Mouse (Mus musculus) thymus, postnatal 10 days (tissue): ENCODE data around the gene Prpf19.
A peak's percentile ranks its signal among the peaks of the same experiment; 100 is the strongest.

ENCODE experiments used
- DNase-seq, 2 experiments: peaks; one replicate each; pipeline ENCODE4 v3.0.0; 2021; ENCODE audit warnings: low spot score in 2 of 2

The Prpf19 gene

DNA sequence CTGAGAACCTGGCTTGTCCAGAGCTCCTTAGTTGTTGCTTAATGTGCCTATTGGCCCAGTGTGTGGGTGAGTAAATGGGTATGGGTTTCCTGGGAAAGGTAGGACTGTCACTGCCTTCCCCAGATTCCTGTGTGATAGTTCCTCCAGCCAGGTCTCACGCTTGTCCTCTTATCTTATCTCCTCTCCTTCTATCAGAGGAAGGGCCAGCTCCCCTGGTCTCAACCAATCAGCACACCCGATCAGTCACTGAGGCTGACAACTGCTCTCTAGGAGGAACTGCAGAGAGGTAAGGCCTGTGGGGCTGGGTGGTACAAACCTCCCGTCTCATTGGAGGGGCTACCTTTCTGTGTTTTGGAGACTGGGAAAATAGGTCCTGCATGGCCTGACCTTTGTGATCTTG lies 43.7 kb downstream of the Prpf19 start:
- DNase-seq, result no peak

DNA sequence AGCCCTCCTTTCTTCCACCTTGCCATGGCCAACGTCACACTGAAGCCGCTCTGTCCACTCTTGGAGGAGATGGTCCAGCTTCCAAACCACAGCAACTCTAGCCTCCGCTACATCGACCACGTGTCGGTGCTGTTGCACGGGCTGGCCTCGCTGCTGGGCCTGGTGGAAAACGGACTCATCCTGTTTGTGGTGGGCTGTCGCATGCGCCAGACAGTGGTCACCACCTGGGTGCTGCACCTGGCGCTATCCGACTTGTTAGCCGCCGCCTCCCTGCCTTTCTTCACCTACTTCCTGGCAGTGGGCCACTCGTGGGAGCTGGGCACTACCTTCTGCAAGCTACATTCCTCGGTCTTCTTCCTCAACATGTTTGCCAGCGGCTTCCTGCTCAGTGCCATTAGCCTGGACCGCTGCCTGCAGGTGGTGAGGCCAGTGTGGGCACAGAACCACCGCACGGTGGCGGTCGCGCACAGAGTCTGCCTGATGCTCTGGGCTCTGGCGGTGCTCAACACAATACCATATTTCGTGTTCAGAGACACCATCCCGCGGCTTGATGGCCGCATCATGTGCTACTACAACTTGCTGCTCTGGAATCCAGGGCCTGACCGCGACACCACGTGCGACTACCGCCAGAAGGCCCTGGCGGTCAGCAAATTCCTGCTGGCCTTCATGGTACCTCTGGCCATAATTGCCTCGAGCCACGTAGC lies 45.2 kb downstream of the Prpf19 start:
- DNase-seq, result peak; percentile 34 to 66

DNA sequence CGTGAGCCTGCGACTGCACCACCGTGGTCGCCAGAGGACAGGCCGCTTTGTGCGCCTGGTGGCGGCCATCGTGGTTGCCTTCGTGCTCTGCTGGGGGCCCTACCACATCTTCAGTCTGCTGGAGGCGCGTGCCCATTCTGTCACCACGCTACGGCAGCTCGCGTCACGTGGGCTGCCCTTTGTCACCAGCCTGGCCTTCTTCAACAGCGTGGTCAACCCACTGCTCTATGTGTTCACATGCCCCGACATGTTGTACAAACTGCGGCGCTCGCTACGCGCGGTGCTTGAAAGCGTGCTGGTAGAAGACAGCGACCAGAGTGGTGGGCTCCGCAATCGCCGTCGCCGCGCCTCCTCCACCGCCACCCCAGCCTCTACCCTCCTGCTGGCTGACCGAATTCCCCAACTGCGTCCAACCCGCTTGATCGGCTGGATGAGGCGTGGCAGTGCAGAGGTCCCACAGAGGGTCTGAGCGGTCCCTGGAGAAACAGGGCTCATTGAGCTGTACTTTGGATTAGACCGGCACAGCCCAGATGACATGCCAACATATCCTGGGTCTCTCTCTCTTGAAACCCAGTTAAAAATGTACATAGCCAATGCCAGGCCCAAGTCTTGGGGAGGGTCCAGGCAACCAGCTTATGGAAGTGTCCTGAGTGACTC lies 45.9 kb downstream of the Prpf19 start:
- no peak for DNase-seq

DNA sequence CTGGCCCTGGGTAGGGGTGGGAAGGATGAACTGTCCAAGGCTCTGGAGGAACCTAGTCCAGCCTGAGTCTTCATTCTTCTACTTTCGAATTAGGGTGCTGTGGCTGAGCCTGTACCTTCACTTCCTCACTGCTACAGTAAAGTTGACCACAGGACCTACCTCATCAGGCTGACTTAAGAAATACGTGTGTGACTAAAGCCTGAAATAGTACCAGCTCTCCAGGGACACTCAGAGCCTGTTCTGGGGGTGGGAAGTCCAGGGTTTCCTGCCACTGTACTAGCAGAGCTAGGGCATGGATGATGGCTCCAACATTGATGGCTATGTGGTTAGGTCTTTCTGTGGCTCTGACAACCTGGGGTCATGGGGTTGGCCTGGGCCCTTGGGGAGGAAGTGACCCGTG lies 48.9 kb downstream of the Prpf19 start:
- DNase-seq, result no peak

DNA sequence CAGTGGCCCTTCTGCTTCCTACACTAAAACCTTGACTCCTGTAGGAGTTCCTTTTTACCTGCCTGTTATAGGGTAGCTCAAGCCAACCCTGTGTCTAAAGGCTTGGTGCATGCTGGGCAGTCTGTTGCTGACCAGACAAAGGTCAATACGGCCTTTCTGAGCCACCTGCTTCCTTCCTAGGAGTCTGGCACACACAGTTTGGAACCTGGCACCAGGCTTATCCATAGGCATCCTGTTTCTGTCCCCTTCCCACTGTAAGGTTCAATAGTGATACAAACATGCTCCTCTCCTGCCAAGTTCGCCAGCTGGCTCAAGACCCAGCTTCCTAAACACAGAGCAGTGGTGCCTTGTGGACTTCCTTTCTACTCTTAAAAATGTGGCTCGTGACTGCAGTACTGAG lies 51.5 kb downstream of the Prpf19 start:
- no peak for DNase-seq

DNA sequence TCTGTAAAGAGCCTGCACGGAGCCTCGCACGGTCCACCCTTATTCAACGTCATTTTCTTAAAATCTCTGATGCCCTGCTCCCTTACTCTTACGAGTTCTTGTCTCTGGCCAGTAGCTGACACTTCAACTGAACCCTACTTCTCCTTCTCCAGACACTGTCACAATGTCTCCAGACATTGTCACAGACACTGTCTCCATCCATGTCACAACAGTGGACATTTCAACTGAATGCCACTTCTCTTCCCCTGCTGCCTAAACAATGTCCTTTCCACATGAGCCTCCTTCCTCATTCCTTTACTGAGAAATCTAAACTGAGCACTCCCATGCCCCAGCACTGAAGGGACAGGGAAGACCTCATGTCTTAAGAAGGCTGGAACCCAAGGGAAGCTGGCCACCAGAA lies 52.2 kb downstream of the Prpf19 start:
- DNase-seq, result no peak

DNA sequence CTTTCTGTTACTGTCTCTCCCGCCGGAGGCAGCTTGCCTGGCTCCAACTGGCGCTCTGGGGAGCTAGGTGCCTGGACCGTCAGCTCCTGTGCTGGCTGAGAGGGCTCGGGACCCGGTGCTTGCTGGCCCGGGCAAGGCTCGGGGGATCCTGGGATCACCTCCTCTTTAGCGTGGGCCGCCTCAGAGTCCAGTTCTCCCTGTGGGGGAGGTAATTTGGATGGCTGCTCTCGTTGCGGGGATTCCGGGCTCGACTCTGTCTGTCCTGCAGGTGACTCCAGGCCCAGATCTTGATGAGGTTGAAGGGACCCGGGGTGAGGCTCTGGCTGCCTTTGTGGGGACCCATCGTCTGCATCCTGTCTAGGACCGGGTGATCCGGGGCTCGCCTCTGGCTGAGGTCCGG lies 53.4 kb downstream of the Prpf19 start:
- peak; percentile 9 to 16 for DNase-seq

DNA sequence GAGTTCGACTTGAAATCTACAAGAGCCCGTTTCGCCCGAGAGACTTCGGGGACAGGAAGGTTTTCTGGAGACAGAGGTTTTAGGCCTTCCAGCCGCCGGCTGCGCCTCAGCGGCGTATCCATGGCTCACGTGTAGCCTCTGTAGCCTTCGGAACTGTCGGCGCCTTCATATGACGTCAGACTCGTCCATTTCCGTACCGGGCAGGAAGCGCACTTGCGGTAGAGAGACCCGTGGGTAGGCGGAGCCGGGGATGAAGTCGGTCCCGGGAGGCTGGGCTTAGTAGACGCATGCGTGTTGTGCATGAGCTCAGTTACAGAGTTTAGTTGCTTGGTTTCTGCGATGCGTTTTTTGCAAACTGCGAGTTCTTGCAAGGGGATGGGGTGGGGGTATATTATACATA lies 54.1 kb downstream of the Prpf19 start, which contains the start of gene Ccdc86:
TSS of gene Ccdc86 (minus strand) at position 155 of the 400 bp plus-strand sequence.
- peak; percentile 92 for DNase-seq

DNA sequence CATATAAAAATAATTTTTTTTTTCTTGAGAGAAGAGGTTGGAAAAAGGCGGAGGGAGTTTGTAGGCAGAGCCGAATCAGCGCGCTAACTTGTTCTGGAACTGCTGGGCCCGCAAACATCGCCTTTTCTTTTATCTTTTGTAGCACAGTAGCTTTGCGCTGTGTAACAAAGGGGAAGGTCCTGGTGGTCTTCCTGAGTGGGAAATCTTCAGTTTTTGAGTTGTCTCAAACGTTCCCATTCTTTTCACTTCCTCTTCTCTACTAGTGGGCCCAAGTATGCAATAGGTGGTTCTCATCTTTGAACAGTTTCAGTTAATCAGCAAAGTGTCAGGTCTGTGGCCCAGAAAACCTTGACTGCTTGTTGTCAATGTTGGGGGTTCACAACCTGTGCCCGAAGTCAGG lies 54.5 kb downstream of the Prpf19 start:
- no peak for DNase-seq

DNA sequence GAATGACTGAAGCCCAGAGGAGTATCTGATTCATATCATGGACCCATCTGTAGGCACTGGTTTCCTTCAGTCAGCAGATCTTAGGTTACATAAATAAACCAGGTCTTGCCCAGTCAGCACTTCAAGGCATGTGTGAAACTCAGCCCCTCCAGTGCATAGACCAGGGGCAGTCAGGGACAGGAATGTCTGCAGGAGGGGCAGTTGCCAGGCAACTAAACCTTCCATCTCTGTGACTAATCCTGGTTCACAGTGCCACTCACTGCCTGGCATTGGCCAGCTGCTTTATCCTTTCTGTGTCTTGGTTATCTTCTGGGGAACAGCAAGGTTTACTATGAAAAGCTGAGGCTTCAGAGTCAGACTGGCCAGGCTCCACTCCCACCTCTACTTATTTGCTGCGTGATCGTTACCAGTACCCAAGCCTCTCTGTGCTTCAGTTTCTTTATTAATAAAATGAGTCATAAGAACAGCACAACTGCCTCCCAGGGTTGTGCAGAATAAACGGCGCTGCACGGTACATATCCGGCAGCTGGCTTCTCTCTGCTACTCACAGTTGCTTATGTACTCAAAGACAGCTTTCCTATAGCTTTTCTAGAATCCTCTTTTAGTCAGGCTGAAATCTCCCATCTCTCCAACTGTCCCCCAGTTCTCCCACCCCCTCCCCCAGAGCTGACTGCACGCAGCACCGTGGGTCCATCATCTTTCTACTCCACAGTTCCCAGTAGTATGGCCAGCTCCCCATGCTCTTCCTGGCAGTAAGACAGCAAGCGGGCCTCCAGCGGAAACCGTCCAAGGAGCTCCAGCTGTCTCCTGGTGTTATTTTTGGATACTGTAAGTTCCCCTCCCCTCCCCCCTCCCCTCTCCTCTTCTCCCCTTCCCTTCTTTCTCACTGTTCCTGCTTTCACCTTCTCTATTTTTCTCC lies 57.2 kb downstream of the Prpf19 start:
- DNase-seq, result no peak
